Mouse (Mus musculus) forebrain, embryonic 15.5 days (tissue): Measurements from ENCODE around the gene Dynlt1c. TPM values are rescaled to one million over a fixed set of nuclear protein-coding genes. Genes with fewer than 3 reads are reported as not detected.
A peak's percentile ranks its signal among the peaks of the same experiment; 100 is the strongest.
"Not testable (repeated sequence)": the region's sequence is repeated elsewhere in the genome, so short reads cannot be mapped to it uniquely, and the experiment has no call there.

Experiments
- ATAC-seq: fragments of 200-750 bp; cut with Nextera tagmentation; replicated peaks from 2 replicates; pipeline ENCODE4 v1.8.0; 2017; ENCODE audit warnings: mild to moderate bottlenecking, moderate TSS enrichment, moderate library complexity
- H3K27ac ChIP-seq: fragments of 300-500 bp; sonication (generic); replicated peaks from 2 replicates; pipeline ENCODE4 v1.5.1; 2015; ENCODE audit warnings: mild to moderate bottlenecking, inconsistent platforms
- H3K27me3 ChIP-seq: fragments of 300-500 bp; sonication (generic); 2 replicates; pipeline ENCODE4 v1.6.1; 2015; ENCODE audit warnings: inconsistent platforms
- H3K36me3 ChIP-seq: fragments of 300-500 bp; sonication (generic); 2 replicates; pipeline ENCODE4 v1.6.1; 2015; ENCODE audit warnings: mild to moderate bottlenecking, inconsistent platforms
- H3K4me1 ChIP-seq: fragments of 300-500 bp; sonication (generic); 2 replicates; pipeline ENCODE4 v1.6.1; 2015; ENCODE audit warnings: inconsistent platforms
- H3K4me2 ChIP-seq: fragments of 300-500 bp; sonication (generic); replicated peaks from 2 replicates; pipeline ENCODE4 v1.6.1; 2015; ENCODE audit warnings: mild to moderate bottlenecking, inconsistent platforms
- H3K4me3 ChIP-seq: fragments of 300-500 bp; sonication (generic); 2 replicates; pipeline ENCODE4 v1.5.1; 2015; ENCODE audit warnings: mild to moderate bottlenecking, inconsistent platforms
- H3K9ac ChIP-seq: fragments of 300-500 bp; sonication (generic); replicated peaks from 2 replicates; pipeline ENCODE4 v1.6.1; 2015; ENCODE audit warnings: mild to moderate bottlenecking, inconsistent platforms
- H3K9me3 ChIP-seq: fragments of 300-500 bp; sonication (generic); 2 replicates; pipeline ENCODE4 v1.6.1; 2016; ENCODE audit warnings: inconsistent platforms
- WGBS: fragments of 180-500 bp; shearing (Covaris S2); methylation state at CpG from one replicate; pipeline ENCODE4 v1.1.7; 2015; ENCODE audit warnings: mixed read lengths; 5-methylcytosine and 5-hydroxymethylcytosine counted together
- polyA plus RNA-seq: library from polyadenylated mRNA; unstranded; fragments of >200 nt; fragmentation: Nextera tagmentation; extraction: Ambion mirVana; gene quantifications from 2 replicates; pipeline ENCODE4 v1.2.1, GENCODE M21; 2015

Gene Dynlt1c
- polyA plus RNA-seq, 1 experiment from 2014 or later = 59.5 TPM

GRCm38 (mm10) chr17:6595776-6596497, 5.5 kb upstream of the Dynlt1c start:
- H3K4me2 ChIP-seq, H3K4me1 ChIP-seq, ATAC-seq, H3K4me3 ChIP-seq, H3K9ac ChIP-seq, H3K36me3 ChIP-seq, H3K27me3 ChIP-seq, H3K27ac ChIP-seq, H3K9me3 ChIP-seq: not testable (repeated sequence)
- 47% methylated on average over 9 of the region's 15 CpGs for WGBS

DNA sequence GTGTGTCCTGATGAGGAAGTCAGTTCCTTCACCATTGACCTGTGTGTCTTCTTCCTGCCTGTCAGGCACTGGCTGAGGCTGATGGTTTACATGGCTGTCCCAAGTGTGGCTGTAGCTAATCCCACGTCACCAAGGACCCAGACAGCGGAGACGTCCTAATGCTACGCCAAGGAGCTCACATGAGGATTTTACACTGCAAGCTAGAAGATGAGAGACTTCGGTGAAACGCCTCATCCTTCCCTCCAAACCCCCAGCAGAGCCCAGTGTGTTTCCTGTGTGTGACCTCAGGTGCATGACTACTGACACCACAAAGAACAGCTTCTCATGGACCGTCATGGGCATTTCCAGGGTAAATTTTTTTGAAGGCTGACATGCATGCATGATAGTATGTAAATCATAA, 3.1 kb upstream of the Dynlt1c start:
- H3K4me3 ChIP-seq, H3K27me3 ChIP-seq, ATAC-seq, H3K4me1 ChIP-seq, H3K4me2 ChIP-seq, H3K9ac ChIP-seq, H3K27ac ChIP-seq, H3K36me3 ChIP-seq, H3K9me3 ChIP-seq: not testable (repeated sequence)
- WGBS = 90% methylated on average over 7 of the region's 7 CpGs

DNA sequence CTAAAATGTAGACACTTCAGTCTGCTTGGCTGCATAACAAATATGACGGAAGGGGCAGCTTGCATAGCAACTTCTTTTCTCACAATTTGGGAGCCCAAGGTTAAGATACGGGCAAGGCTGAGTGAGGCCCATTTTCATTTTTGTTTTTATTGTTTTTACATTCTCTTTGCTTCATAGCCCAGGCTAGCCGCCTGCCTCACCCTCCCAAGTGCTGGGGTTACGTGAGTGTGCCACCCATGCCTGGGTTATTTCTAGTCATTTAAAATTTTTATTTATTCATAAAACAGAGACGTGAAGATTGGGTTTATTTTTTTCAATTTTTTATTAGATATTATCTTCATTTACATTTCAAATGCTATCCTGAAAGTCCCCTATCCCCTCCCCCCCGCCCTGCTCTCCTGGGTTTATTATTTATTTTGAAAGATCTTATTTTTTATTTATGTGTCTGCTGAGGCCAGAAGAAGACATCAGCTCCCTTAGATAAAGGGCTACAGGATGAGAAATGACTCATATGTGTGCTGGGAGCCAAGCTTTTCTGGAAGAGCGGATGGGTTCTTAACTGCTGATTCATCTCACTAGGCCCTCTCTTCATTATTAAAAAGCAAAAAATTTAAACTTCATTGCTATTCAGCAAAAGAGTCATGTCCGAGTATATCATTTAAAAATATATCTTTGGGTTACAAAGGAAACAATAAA, 1.1 kb upstream of the Dynlt1c start:
- H3K4me1 ChIP-seq = not testable (repeated sequence)
- WGBS = 93% methylated on average over 5 of the region's 8 CpGs

GRCm38 (mm10) chr17:6602205-6602604, 734 bp downstream of the Dynlt1c start:
- not testable (repeated sequence) for H3K27ac ChIP-seq, H3K4me1 ChIP-seq, H3K36me3 ChIP-seq, H3K9ac ChIP-seq, H3K4me2 ChIP-seq, H3K27me3 ChIP-seq, H3K9me3 ChIP-seq
- 0 out of 2 replicates have a peak, but pooled peaks have one; percentile 33 for ATAC-seq
- H3K4me3 ChIP-seq = 0 out of 2 replicates have a peak overlapping the region, but pooled peaks have one; percentile 17
- 10% methylated on average over 3 of the region's 4 CpGs for WGBS

More for the DNA sequence above, 1.1 kb upstream of the Dynlt1c start:
- not testable (repeated sequence) for ATAC-seq, H3K27ac ChIP-seq, H3K9me3 ChIP-seq, H3K9ac ChIP-seq, H3K4me3 ChIP-seq, H3K36me3 ChIP-seq, H3K27me3 ChIP-seq, H3K4me2 ChIP-seq

DNA sequence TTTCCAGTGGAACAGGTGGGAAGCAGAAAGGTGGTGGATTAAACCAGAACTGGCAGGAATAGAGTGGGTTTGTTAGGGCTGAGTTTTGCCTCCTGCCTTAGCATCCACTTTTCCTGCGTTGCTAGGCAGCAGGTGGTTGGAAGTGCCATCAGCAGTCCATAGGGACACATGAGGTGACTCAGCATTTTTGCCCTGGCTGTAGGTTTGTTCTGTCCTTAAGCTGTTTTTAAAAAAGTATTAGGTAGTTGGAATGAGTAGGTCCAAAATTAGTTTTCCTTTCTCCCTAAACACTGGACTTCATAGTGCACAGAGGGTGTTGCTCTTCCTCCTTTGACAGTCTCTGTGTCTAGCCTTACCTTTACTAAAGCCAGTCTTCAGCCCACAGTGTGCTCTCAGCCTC, 3.9 kb downstream of the Dynlt1c start:
- not testable (repeated sequence) for H3K36me3 ChIP-seq, ATAC-seq, H3K4me3 ChIP-seq, H3K4me2 ChIP-seq, H3K4me1 ChIP-seq, H3K27ac ChIP-seq, H3K27me3 ChIP-seq, H3K9ac ChIP-seq, H3K9me3 ChIP-seq
- 76% methylated on average over 1 of the region's 1 CpGs for WGBS

DNA sequence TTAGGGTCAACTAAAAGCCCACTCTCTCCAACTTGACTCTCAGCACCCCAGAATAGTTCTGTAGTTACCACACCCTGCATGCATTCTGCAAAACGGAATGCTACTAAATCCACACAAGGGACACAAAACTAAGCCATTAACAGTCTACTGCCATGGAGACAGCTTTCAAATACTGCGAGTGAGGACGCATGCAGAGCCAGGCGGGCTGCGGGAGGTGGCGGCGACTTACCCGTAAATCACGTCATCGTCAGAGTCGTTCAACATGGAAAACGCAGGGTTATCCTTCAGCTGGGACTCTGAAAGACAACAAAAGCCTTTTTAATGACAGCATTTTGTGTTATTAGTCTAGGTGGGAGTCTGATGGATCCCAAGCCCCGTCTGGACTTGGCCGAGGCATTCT, 12.1 kb downstream of the Dynlt1c start:
- H3K36me3 ChIP-seq, ATAC-seq, H3K9ac ChIP-seq, H3K27ac ChIP-seq, H3K4me2 ChIP-seq, H3K4me3 ChIP-seq, H3K9me3 ChIP-seq, H3K4me1 ChIP-seq, H3K27me3 ChIP-seq: not testable (repeated sequence)
- WGBS = 87% methylated on average over 11 of the region's 14 CpGs

DNA sequence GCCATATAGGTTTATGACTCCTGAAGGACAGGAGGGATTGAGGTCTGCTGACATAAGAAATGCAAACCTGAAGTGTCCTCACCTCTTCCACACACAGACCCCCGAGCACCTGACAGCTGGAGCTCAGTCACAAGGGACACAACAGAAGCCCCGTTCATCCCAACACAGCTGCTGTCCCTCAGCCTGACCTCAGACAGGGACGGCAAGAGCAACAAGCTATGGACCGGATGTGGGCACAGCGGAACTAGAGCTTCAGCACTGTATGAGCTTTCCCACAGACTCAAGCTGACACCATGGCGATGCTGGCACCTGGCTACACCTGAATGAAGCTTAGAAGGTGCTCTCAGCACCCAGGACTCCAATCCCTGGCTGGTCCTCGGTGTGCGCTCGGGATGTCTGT, 12.8 kb downstream of the Dynlt1c start:
- not testable (repeated sequence) for H3K36me3 ChIP-seq, H3K27ac ChIP-seq, H3K9me3 ChIP-seq, ATAC-seq, H3K4me3 ChIP-seq, H3K4me2 ChIP-seq, H3K27me3 ChIP-seq, H3K4me1 ChIP-seq, H3K9ac ChIP-seq
- 82% methylated on average over 6 of the region's 9 CpGs for WGBS

DNA sequence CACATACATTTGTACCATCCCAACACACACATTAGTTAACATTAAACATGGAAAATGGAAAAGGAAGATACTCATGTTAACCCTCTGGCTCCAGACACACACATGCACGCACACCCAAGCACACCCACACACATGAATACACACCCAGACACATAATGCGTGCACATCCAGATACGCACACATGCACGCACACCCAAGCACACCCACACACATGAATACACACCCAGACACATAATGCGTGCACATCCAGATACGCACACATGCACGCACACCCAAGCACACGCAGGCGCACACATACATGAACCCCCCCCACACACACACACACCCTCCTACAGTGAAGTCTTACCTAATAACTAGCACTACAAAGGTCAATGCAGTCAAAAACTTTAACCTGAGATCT, 15.3 kb downstream of the Dynlt1c start:
- not testable (repeated sequence) for H3K4me1 ChIP-seq, H3K9me3 ChIP-seq, H3K9ac ChIP-seq, H3K36me3 ChIP-seq, H3K4me3 ChIP-seq, ATAC-seq, H3K27me3 ChIP-seq, H3K27ac ChIP-seq, H3K4me2 ChIP-seq
- WGBS = 97% methylated on average over 9 of the region's 9 CpGs

DNA sequence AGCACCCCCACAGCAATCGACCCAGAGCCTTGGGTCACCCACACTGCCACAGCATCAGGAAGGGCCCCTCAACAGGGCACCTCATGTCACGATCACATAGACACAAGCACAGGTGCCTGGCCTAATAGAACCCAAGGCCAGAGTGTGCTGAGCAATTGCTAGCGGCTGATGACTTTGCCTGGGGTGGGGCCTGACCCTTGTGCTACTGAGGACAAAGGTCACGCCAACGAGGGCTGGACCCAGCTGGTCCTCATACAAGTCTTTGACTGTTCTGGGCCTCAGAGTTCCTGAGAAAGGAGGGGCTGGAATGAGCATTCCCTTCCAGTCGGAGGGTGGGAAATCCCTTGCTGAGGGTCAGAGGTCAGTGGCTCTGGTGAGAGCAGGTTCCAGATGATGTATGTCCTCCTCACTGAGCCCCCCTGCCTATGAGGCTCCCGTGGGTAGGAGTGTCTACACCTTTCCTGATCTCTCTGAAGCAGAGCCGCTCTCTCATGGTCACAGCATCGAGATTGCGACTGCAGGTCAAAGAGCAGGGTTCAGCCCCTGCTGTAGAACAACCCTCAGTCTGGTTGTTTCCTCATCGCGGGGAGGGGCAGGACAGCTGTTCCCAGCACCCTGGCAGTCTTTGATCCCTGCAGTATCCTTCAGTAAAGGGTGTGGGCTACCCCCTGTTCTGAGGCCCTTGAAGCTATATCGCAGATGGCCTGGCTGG, 16.4 kb downstream of the Dynlt1c start:
- 79% methylated on average over 7 of the region's 13 CpGs for WGBS
- H3K4me1 ChIP-seq, H3K9ac ChIP-seq, H3K4me3 ChIP-seq, H3K36me3 ChIP-seq, H3K27ac ChIP-seq, H3K4me2 ChIP-seq, H3K9me3 ChIP-seq, H3K27me3 ChIP-seq: not testable (repeated sequence)
- 0 out of 2 replicates have a peak, but pooled peaks have one; percentile 38 for ATAC-seq

GRCm38 (mm10) chr17:6619271-6619670, 17.8 kb downstream of the Dynlt1c start:
- H3K36me3 ChIP-seq, H3K4me2 ChIP-seq, H3K27ac ChIP-seq, H3K9ac ChIP-seq, H3K27me3 ChIP-seq, H3K4me1 ChIP-seq, ATAC-seq, H3K4me3 ChIP-seq, H3K9me3 ChIP-seq: not testable (repeated sequence)
- WGBS = 88% methylated on average over 5 of the region's 5 CpGs

- not testable (repeated sequence) for H3K27me3 ChIP-seq, H3K27ac ChIP-seq, H3K9ac ChIP-seq, H3K36me3 ChIP-seq, H3K4me3 ChIP-seq, H3K4me1 ChIP-seq, ATAC-seq, H3K4me2 ChIP-seq, H3K9me3 ChIP-seq
- 78% methylated on average over 6 of the region's 6 CpGs for WGBS
These were observed 18.6 kb downstream of the Dynlt1c start for GRCm38 (mm10) chr17:6620035-6620434.

- H3K27ac ChIP-seq, ATAC-seq, H3K27me3 ChIP-seq, H3K4me2 ChIP-seq, H3K36me3 ChIP-seq, H3K4me1 ChIP-seq, H3K9me3 ChIP-seq, H3K9ac ChIP-seq, H3K4me3 ChIP-seq: not testable (repeated sequence)
- 85% methylated on average over 18 of the region's 20 CpGs for WGBS
These were observed 19.4 kb downstream of the Dynlt1c start for GRCm38 (mm10) chr17:6620730-6621451.
